In genomic region chr19:4229451-4230076, GRCm38 (mm10) we compare ENCODE assay signal across 14 mouse cellular contexts. TPM values are rescaled to one million over a fixed set of nuclear protein-coding genes. Genes with fewer than 3 reads are reported as not detected.
DNase-seq lines count a peak whose midpoint lies in the region; ATAC-seq and TF ChIP-seq lines count a peak whose summit lies in the region.
"Had no signal": no experiment of that assay in that cellular context is flagged by ENCODE, and none has a peak within 500 bp of the region (broad histone marks: within the 10 kb centered on the region; RNA-seq: fewer than 3 reads in every experiment).

No protein-coding gene starts in this region.

- intact Hi-C loops in gastrocnemius, adult 2 months (cut with DNase I), result loop anchor here (2.0 to 5.0 kb wide), 3 partner anchors 59 to 212 kb away; partner anchors contain the start of gene Pitpnm1

- no peak for TF ChIP-seq CTCF in gastrocnemius, adult 2 months (IDR thresholded peaks at IDR 0.05)
- TF ChIP-seq CTCF in E14TG2a.4 (conservative IDR thresholded peaks at IDR 0.05; ENCODE audit: low read length), result no peak

- H3K27me3 ChIP-seq in E14TG2a.4 (ENCODE audit: insufficient read depth, low read length), result 0 out of 2 replicates have a peak, but pooled peaks cover 13% of the 10 kb centered on the region
- no peaks in the 10 kb centered on the region for H3K27me3 ChIP-seq in intestine, embryonic 16.5 days (replicated peaks; ENCODE audit: control insufficient read depth, insufficient read depth, low read length)

- H3K4me1 ChIP-seq in E14TG2a.4 (replicated peaks; ENCODE audit: low read depth, low read length), result peaks cover 57% of the 10 kb centered on the region
- peaks cover 32% of the 10 kb centered on the region for H3K4me1 ChIP-seq in intestine, embryonic 16.5 days (ENCODE audit: control insufficient read depth, insufficient read depth, low read length)

- ATAC-seq in intestine, embryonic 16.5 days, result peak; percentile 12; the same call in 1 of the 2 replicates

- H3K36me3 ChIP-seq in E14TG2a.4 (ENCODE audit: insufficient read depth, low read length), result no peaks in the 10 kb centered on the region
- H3K36me3 ChIP-seq in intestine, embryonic 16.5 days (ENCODE audit: control insufficient read depth, insufficient read depth, low read length), result no peaks in the 10 kb centered on the region
- H3K36me3 ChIP-seq: embryonic facial prominence, embryonic 12.5 days; heart, embryonic 15.5 days had no signal

- WGBS in intestine, embryonic 16.5 days, result 27% methylated on average over 9 of the region's 9 CpGs

- peak overlapping the region; percentile 46 for H3K9ac ChIP-seq in intestine, embryonic 16.5 days (ENCODE audit: low read depth, low read length)
- H3K9ac ChIP-seq: embryonic facial prominence, embryonic 12.5 days; heart, embryonic 15.5 days had no signal

- H3K27ac ChIP-seq in gastrocnemius, adult 2 months, result peak overlapping the region; percentile 98
- H3K27ac ChIP-seq in intestine, embryonic 16.5 days (ENCODE audit: low read length), result no peak overlapping the region
- H3K27ac ChIP-seq: embryonic facial prominence, embryonic 12.5 days had no signal

- no peak overlapping the region for H3K4me3 ChIP-seq in gastrocnemius, adult 2 months
- peak overlapping the region; percentile 23; the same call in 1 of the 2 replicates for H3K4me3 ChIP-seq in E14TG2a.4 (replicated peaks; ENCODE audit: low read length)
- H3K4me3 ChIP-seq in intestine, embryonic 16.5 days (ENCODE audit: low read length), result no peak overlapping the region
- H3K4me3 ChIP-seq: embryonic facial prominence, embryonic 12.5 days; heart, embryonic 15.5 days; megakaryocyte, embryonic 14.5 days had no signal

- H3K4me2 ChIP-seq in intestine, embryonic 16.5 days (ENCODE audit: low read depth, low read length), result 0 out of 2 replicates have a peak overlapping the region, but pooled peaks have one; percentile 10
- H3K4me2 ChIP-seq: embryonic facial prominence, embryonic 12.5 days; heart, embryonic 15.5 days had no signal

- DNase-seq in gastrocnemius, adult 2 months, result peak; percentile 47
- no peak for DNase-seq in gastrocnemius, adult 8-10 months (ENCODE audit: low spot score in 2 of 2)
- peak; percentile 51 for DNase-seq in kidney, postnatal 10 days
- DNase-seq in kidney, postnatal 25 days, result no peak
- no peak for DNase-seq in frontal cortex, postnatal 10 days (ENCODE audit: low spot score in 2 of 2)
- no peak for DNase-seq in adrenal gland, postnatal 10 days
- DNase-seq: left cerebral cortex, postnatal 4 days; lung, adult 2 months had no signal

- H3K9me3 ChIP-seq in E14TG2a.4 (ENCODE audit: low read length), result no peaks in the 10 kb centered on the region
- no peaks in the 10 kb centered on the region for H3K9me3 ChIP-seq in intestine, embryonic 16.5 days (ENCODE audit: control insufficient read depth, low read length)
- H3K9me3 ChIP-seq: embryonic facial prominence, embryonic 12.5 days; heart, embryonic 15.5 days; megakaryocyte, embryonic 14.5 days had no signal

RNA-seq across cellular contexts. Expression of gene Pold4, which starts 2.1 kb away (rescaled TPM):
- total RNA-seq in gastrocnemius, adult 2 months (2021), result 10 to 100 TPM; 13.6 to 16.4 TPM
- total RNA-seq in gastrocnemius, adult 8-10 months (2022), result 10 to 100 TPM; 13.1 to 19.4 (median 17.3) TPM
- polyA plus RNA-seq in intestine, embryonic 16.5 days (2015; fragmentation: Nextera tagmentation; extraction: Ambion mirVana), result 46.7 and 52.9 TPM in 2 replicates
- 10 to 100 TPM; 34.7 to 35.6 TPM for total RNA-seq in adrenal gland, postnatal 10 days (2021)

RNA-seq across cellular contexts. Expression of gene AC109138.7, which starts 15.4 kb away (rescaled TPM):
- total RNA-seq in gastrocnemius, adult 2 months (2021), result not detected
- total RNA-seq in gastrocnemius, adult 8-10 months (2022), result not detected
- not detected in 2 replicates for polyA plus RNA-seq in intestine, embryonic 16.5 days (2015; fragmentation: Nextera tagmentation; extraction: Ambion mirVana)
- not detected for total RNA-seq in adrenal gland, postnatal 10 days (2021)
- total RNA-seq: left cerebral cortex, postnatal 4 days had no signal
- polyA plus RNA-seq: embryonic facial prominence, embryonic 12.5 days; frontal cortex, adult 2 months; heart, embryonic 15.5 days; lung, adult 2 months had no signal

RNA-seq across cellular contexts. Expression of gene Clcf1, which starts 15.5 kb away (rescaled TPM):
- under 1 TPM; 0.38 to 0.89 TPM for total RNA-seq in gastrocnemius, adult 2 months (2021)
- total RNA-seq in gastrocnemius, adult 8-10 months (2022), result under 1 TPM in 3 of 4 experiments, not detected in 1; 0.20 to 0.43 (median 0.22) TPM
- polyA plus RNA-seq in intestine, embryonic 16.5 days (2015; fragmentation: Nextera tagmentation; extraction: Ambion mirVana), result 5.9 TPM in 2 replicates
- total RNA-seq in adrenal gland, postnatal 10 days (2021), result 1 to 10 TPM; 8.3 to 9.8 TPM

RNA-seq across cellular contexts. Expression of gene Rad9a, which starts 28.1 kb away (rescaled TPM):
- 1 to 10 TPM; 2.8 to 3.4 TPM for total RNA-seq in gastrocnemius, adult 2 months (2021)
- total RNA-seq in gastrocnemius, adult 8-10 months (2022), result 1 to 10 TPM; 1.7 to 3.6 (median 2.3) TPM
- polyA plus RNA-seq in intestine, embryonic 16.5 days (2015; fragmentation: Nextera tagmentation; extraction: Ambion mirVana), result 31.7 and 34.2 TPM in 2 replicates
- 10 to 100 TPM in 1 of 2 experiments, 1 to 10 TPM in 1; 7.4 to 10.8 TPM for total RNA-seq in adrenal gland, postnatal 10 days (2021)

RNA-seq across cellular contexts. Expression of gene Ppp1ca, which starts 37.7 kb away (rescaled TPM):
- 100 to 1,000 TPM; 201 to 214 TPM for total RNA-seq in gastrocnemius, adult 2 months (2021)
- total RNA-seq in gastrocnemius, adult 8-10 months (2022), result 100 to 1,000 TPM; 198 to 243 (median 235) TPM
- polyA plus RNA-seq in intestine, embryonic 16.5 days (2015; fragmentation: Nextera tagmentation; extraction: Ambion mirVana), result 759 and 799 TPM in 2 replicates
- 100 to 1,000 TPM; 411 to 414 TPM for total RNA-seq in adrenal gland, postnatal 10 days (2021)

Comparison
In these comparisons a context has a peak if more than half of its experiments do, and no peak if none do; other contexts are left out.
1. DNase-seq: peak in gastrocnemius, adult 2 months (single experiment) and kidney, postnatal 10 days (single experiment); none in gastrocnemius, adult 8-10 months (0 of 2), kidney, postnatal 25 days (0 of 2), frontal cortex, postnatal 10 days (0 of 2) and adrenal gland, postnatal 10 days (single experiment).
2. RNA of gene Clcf1, which starts 15.5 kb away (total RNA-seq): 8.3 to 9.8 TPM in adrenal gland, postnatal 10 days; 0.38 to 0.89 TPM in gastrocnemius, adult 2 months and 0.20 to 0.43 TPM in gastrocnemius, adult 8-10 months; every median in the first group is over 4 times any median in the second.